Mouse (Mus musculus) small intestine, adult 10 weeks (tissue): ENCODE results near the gene Pramef17. TPM values are rescaled to one million over a fixed set of nuclear protein-coding genes. Genes with fewer than 3 reads are reported as not detected.

ENCODE experiments used
- polyA plus RNA-seq: library from polyadenylated mRNA; stranded (reverse); fragments of 350-450 nt; fragmentation: Illumina TruSeq; extraction: RNeasy Lipid Tissue Mini Kit (QIAGEN cat#74804); gene quantifications from one replicate; pipeline ENCODE4 v1.2.3, GENCODE M21; 2014; ENCODE audit warnings: low replicate concordance

Pramef17 gene
- polyA plus RNA-seq: not detected

DNA sequence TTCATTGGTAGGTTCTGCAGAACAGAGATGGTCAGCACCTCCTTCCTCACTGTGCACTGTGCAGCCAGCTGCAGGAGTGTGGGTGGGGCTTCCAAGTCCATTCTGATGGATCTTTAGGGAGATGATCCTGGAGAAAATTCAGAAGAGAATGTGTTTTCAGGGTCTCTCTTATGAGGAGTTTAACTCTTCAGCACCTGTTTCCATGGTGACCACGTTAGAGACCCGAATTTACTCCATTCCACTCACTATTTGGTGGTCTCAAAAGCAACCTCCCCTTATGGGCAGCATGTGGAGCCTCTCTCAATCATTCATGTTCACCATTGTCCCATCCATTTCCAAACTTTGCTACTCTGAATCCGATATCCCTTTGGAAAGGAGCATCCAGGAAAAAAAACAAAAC, at the start of gene Pramef17:
TSS of gene Pramef17 (minus strand) at position 101 of the 400 bp plus-strand sequence.

DNA sequence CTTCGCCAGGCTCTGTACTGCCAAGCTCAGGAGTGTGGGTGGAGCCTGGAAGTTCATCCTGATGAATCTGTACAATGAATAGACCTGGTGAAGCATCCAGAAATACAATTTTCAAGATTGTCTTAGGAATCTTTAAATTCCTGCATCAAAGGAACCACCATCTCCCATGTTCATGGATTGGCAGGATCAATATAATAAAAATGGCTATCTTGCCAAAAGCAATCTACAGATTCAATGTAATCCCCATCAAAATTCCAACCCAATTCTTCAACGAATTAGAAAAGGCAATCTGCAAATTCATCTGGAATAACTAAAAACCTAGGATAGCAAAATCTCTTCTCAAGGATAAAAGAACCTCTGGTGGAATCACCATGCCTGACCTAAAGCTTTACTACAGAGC, 27.3 kb downstream of the Pramef17 start, which contains the start of gene Gm13101:
TSS of gene Gm13101 (minus strand) at position 101 of the 400 bp plus-strand sequence.

DNA sequence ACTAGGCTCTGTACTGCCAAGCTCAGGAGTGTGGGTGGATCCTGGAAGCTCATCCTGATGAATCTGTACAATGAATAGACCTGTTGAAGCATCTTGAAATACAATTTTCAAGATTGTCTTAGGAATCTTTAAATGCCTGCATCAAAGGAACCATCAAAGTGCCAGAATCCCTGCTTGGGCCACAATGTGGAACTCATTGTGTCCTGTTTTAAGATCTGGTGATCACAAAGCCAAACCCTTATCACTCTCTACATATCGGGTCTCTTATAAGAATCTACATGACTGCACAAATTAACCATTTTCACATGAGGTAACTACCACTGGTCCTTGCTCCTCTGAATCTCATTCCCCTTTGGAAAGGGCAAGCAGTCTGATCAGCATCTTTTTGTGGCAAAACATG, 43.3 kb downstream of the Pramef17 start, which contains the start of gene Pramef25:
TSS of gene Pramef25 (minus strand) at position 101 of the 400 bp plus-strand sequence.

Other genes with a start within 250 kb of the Pramef17 start
- not detected for gene Gm13023, start 205.0 kb downstream of the Pramef17 start, polyA plus RNA-seq
- not detected for gene Gm13084, start 178.3 kb downstream of the Pramef17 start, polyA plus RNA-seq
- gene Gm13103, start 147.9 kb downstream of the Pramef17 start, polyA plus RNA-seq: not detected
- gene Pramef6, start 94.0 kb downstream of the Pramef17 start, polyA plus RNA-seq: not detected
- gene Pramef25, start 43.4 kb downstream of the Pramef17 start, polyA plus RNA-seq: not detected
- not detected for gene Gm13101, start 27.4 kb downstream of the Pramef17 start, polyA plus RNA-seq
- not detected for gene Pramel4, start 64.8 kb upstream of the Pramef17 start, polyA plus RNA-seq
- gene Gm13102, start 112.1 kb upstream of the Pramef17 start, polyA plus RNA-seq: not detected
- not detected for gene Oog3, start 168.3 kb upstream of the Pramef17 start, polyA plus RNA-seq
- not detected for gene Oog2, start 196.3 kb upstream of the Pramef17 start, polyA plus RNA-seq
- gene C87977, start 218.9 kb upstream of the Pramef17 start, polyA plus RNA-seq: 2.3 TPM